Mouse (Mus musculus): ENCODE measurements around the gene Arrdc5.
A peak's percentile ranks its signal among the peaks of the same experiment; 100 is the strongest.

DNA sequence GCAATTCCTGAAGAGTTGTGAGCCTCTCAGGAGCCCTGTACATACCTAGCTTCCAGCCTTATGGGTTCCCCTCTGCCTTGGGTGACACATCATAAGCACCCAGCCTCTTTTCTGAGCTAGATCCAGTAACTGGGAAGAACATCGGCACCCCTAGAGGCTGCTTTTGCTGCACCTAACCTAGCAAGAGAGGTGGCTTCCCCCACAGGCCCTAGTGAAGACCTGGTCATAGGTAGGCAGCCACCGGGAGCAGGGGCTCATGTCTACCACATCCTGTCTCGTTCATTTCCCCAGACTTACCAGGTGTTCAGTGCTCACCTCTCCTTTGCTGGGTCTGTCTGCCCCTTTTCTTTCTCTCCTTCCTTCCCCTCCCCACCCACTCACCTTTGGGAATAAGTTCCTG, 30.3 kb upstream of the Arrdc5 start:
- TF ChIP-seq CTCF (IDR thresholded peaks at IDR 0.05; ENCODE audit: low read depth): peak; percentile 12; the same call in 1 of the 2 replicates
- TF ChIP-seq EP300 (IDR thresholded peaks at IDR 0.05; ENCODE audit: low read depth): no peak
